Mouse (Mus musculus) layer of hippocampus, adult 2 months (tissue): Measurements from ENCODE around the gene Adh5. TPM values are rescaled to one million over a fixed set of nuclear protein-coding genes. Genes with fewer than 3 reads are reported as not detected.

ENCODE experiments used
- DNase-seq, 2 experiments: peaks; one replicate each; pipeline ENCODE4 v3.0.0; 2022; ENCODE audit warnings: low spot score in 2 of 2
- H3K27ac ChIP-seq: fragments of 200-600 bp; 2 replicates; pipeline ENCODE4 v1.8.1; 2022
- H3K4me3 ChIP-seq: fragments of 200-600 bp; 2 replicates; pipeline ENCODE4 v1.8.1; 2022; ENCODE audit warnings: mild to moderate bottlenecking
- CTCF ChIP-seq: fragments of 200-600 bp; conservative IDR thresholded peaks from 2 replicates; pipeline ENCODE4 v1.8.1; 2022; ENCODE audit warnings: antibody characterized with exemption, mild to moderate bottlenecking, moderate library complexity
- long read RNA-seq, 2 experiments: library from polyadenylated mRNA; stranded (forward); transcript quantifications; one replicate each; pipeline ENCODE4 v2.0.0; 2021; ENCODE audit warnings: borderline mapping rate in 2 of 2
- total RNA-seq, 2 experiments: library from RNA; stranded (reverse); gene quantifications; 2 replicates each; pipeline ENCODE4 v1.2.3; 2021

Gene Adh5
- total RNA-seq: 10 to 100 TPM; 69.6 to 70.8 TPM
- long read RNA-seq, experiment 1, transcript Adh5-201 (9 exons, 1,604 nt): major isoform, 26 of 32 reads
- long read RNA-seq, experiment 1, partial matches to known transcripts: 3 of 32 reads
- long read RNA-seq, experiment 1, other reads (novel, unspliced or antisense): 3 of 32 reads
- long read RNA-seq, experiment 2, transcript Adh5-201 (9 exons, 1,604 nt): major isoform, 39 of 45 reads
- long read RNA-seq, experiment 2, partial matches to known transcripts: 4 of 45 reads
- long read RNA-seq, experiment 2, other reads (novel, unspliced or antisense): 2 of 45 reads

GRCm38 (mm10) chr3:138442612-138443464 is at the start of gene Adh5:
Gene Adh5 (plus strand): TSS chr3:138443093.
- DNase-seq: peak; percentile 92 to 93
- H3K4me3 ChIP-seq: peak within 1 kb of the TSS; percentile 66
- peak within 1 kb of the TSS; percentile 90 for H3K27ac ChIP-seq
- no peak for TF ChIP-seq CTCF

GRCm38 (mm10) chr3:138404872-138405271 is 38.0 kb upstream of the Adh5 start:
- Histone ChIP-seq H3K27ac (no peak overlapping the region), H3K4me3 (no peak overlapping the region)
- no peak for DNase-seq
- TF ChIP-seq CTCF: no peak

GRCm38 (mm10) chr3:138405341-138405740 is 37.6 kb upstream of the Adh5 start:
- TF ChIP-seq CTCF: peak; percentile 81
- H3K27ac ChIP-seq: no peak overlapping the region
- peak; percentile 46 to 57 for DNase-seq
- no peak overlapping the region for H3K4me3 ChIP-seq

- DNase-seq: no peak
- no peak overlapping the region for H3K4me3 ChIP-seq
- no peak for TF ChIP-seq CTCF
- H3K27ac ChIP-seq: no peak overlapping the region
Observed at GRCm38 (mm10) chr3:138405840-138406239, 37.1 kb upstream of the Adh5 start.

GRCm38 (mm10) chr3:138407920-138408319 is 35.0 kb upstream of the Adh5 start:
- no peak overlapping the region for H3K27ac ChIP-seq
- no peak for TF ChIP-seq CTCF
- no peak for DNase-seq
- H3K4me3 ChIP-seq: no peak overlapping the region

GRCm38 (mm10) chr3:138409585-138409984 is 33.3 kb upstream of the Adh5 start:
- no peak for TF ChIP-seq CTCF
- no peak for DNase-seq
- Histone ChIP-seq H3K27ac (no peak overlapping the region), H3K4me3 (no peak overlapping the region)

- TF ChIP-seq CTCF: no peak
- Histone ChIP-seq H3K4me3 (no peak overlapping the region), H3K27ac (no peak overlapping the region)
- DNase-seq: no peak
Observed at GRCm38 (mm10) chr3:138410211-138410610, 32.7 kb upstream of the Adh5 start.

GRCm38 (mm10) chr3:138415121-138415690 is 27.7 kb upstream of the Adh5 start, which contains the start of gene Adh4:
Gene Adh4 (plus strand): TSS chr3:138415466.
- H3K27ac ChIP-seq: no peak within 1 kb of the TSS
- no peak for TF ChIP-seq CTCF
- no peak within 1 kb of the TSS for H3K4me3 ChIP-seq
- no peak for DNase-seq

- no peak for TF ChIP-seq CTCF
- no peak for DNase-seq
- no peak overlapping the region for H3K4me3 ChIP-seq
- no peak overlapping the region for H3K27ac ChIP-seq
Observed at GRCm38 (mm10) chr3:138419369-138419768, 23.5 kb upstream of the Adh5 start.

- no peak for TF ChIP-seq CTCF
- DNase-seq: no peak
- Histone ChIP-seq H3K4me3 (no peak overlapping the region), H3K27ac (no peak overlapping the region)
Observed at GRCm38 (mm10) chr3:138420385-138420784, 22.5 kb upstream of the Adh5 start.

- no peak overlapping the region for H3K4me3 ChIP-seq
- DNase-seq: no peak
- no peak for TF ChIP-seq CTCF
- H3K27ac ChIP-seq: no peak overlapping the region
Observed at GRCm38 (mm10) chr3:138423664-138424063, 19.2 kb upstream of the Adh5 start.

GRCm38 (mm10) chr3:138424247-138424646 is 18.6 kb upstream of the Adh5 start:
- no peak for TF ChIP-seq CTCF
- no peak for DNase-seq
- Histone ChIP-seq H3K27ac (no peak overlapping the region), H3K4me3 (no peak overlapping the region)

GRCm38 (mm10) chr3:138430360-138430976 is 12.4 kb upstream of the Adh5 start:
- Histone ChIP-seq H3K27ac (no peak overlapping the region), H3K4me3 (no peak overlapping the region)
- no peak for TF ChIP-seq CTCF
- no peak for DNase-seq
